Comparison of ENCODE assay signal across 18 mouse cellular contexts in the genomic region with DNA sequence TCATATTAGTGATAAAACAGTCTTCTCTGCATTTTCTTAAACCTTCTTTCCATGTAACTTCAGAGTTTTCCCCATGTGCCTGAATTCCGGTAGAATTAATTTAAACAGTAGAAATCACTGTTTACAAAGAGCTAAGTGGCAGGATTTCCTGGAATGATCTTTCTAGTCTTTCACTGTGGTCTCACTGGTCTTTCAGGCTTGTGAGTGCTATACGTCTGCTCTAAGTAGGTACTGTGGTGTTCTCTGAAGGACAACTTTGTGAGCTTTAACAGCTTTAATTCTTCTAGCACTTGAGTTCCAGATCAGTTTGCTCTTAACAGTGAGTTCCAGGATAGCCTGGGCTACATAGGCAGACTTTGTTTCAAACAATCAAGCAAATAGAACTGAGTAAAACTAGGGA.
"Had no signal": no experiment of that assay in that cellular context is flagged by ENCODE, and none has a peak within 500 bp of the region (broad histone marks: within the 10 kb centered on the region; RNA-seq: fewer than 3 reads in every experiment).

No protein-coding gene starts in this region.

- H3K27ac ChIP-seq: liver, embryonic 12.5 days; liver, embryonic 14.5 days; midbrain, embryonic 10.5 days; midbrain, embryonic 12.5 days; neural tube, embryonic 13.5 days; neural tube, embryonic 15.5 days had no signal

- H3K4me1 ChIP-seq: neural tube, embryonic 15.5 days had no signal

- H3K9me3 ChIP-seq: liver, embryonic 12.5 days; midbrain, embryonic 10.5 days; midbrain, embryonic 12.5 days; neural tube, embryonic 13.5 days; neural tube, embryonic 15.5 days had no signal

- H3K27me3 ChIP-seq: liver, embryonic 12.5 days; midbrain, embryonic 12.5 days; neural tube, embryonic 13.5 days; neural tube, embryonic 15.5 days had no signal

- H3K4me3 ChIP-seq: liver, embryonic 12.5 days; midbrain, embryonic 10.5 days; midbrain, embryonic 12.5 days; myocyte; neural tube, embryonic 13.5 days; neural tube, embryonic 15.5 days had no signal

- DNase-seq: lung, postnatal 14 days; midbrain, embryonic 14.5 days; retina, postnatal 1 day; right cerebral cortex, adult 18-20 months; right cerebral cortex, postnatal 25 days; right cerebral cortex, postnatal 4 days; spleen, adult 18-20 months; thymus, adult 18-20 months; thymus, postnatal 14 days; thymus, postnatal 36 days had no signal

- H3K9ac ChIP-seq: liver, embryonic 12.5 days; liver, embryonic 14.5 days; midbrain, embryonic 12.5 days; neural tube, embryonic 13.5 days; neural tube, embryonic 15.5 days had no signal

- ATAC-seq: liver, embryonic 12.5 days; midbrain, embryonic 16.5 days had no signal

- H3K4me2 ChIP-seq: liver, embryonic 12.5 days; midbrain, embryonic 12.5 days; neural tube, embryonic 13.5 days; neural tube, embryonic 15.5 days had no signal
